Mouse (Mus musculus) thymus, postnatal 25 days (tissue): ENCODE results near the gene P2ry2.

Experiments used
- DNase-seq: peaks from one replicate; pipeline ENCODE4 v3.0.0; 2022

Gene P2ry2

DNA sequence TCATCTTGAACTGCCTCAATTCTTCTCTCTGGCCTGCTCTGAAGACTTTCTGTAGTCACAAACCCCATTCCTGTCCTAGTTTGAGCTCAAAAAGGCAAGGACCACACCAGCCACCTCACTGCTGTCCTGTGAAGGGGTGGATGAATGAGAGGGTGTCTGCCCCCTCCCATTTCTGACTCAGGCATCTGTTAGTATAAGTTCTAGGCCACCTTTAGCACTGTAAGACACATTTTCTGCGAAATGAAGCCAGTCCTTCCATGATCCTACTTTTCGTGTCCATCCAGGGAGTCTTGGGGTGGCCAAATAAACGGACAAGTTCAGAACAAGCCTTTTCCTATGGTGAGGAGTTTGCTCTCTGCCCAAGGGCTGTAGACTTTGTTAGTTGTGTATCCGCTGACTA lies at the start of gene P2ry2:
Gene P2ry2, minus strand, starts transcription at position 326 of the 400 bp plus-strand sequence.
- no peak for DNase-seq

DNA sequence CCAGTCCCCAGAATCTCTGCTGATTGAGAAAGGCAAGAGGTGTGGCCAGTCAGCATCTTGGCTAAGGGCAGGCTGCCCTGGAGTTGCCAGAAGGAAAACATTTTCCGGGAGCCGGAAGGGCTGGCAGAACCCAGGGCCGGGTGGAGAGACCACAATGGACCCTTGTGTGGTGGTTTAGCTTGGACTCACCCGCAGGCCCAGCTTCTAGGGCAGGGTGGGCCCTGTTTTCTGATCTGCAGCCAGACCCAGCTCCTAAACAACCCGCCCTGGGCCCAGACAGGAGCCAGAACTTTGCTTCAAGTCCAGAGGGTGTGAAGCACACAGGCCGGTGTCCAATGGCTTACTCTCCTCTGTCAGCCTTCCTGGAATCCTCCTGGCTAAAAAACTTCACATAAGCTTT lies 49.6 kb upstream of the P2ry2 start:
- DNase-seq, result no peak

DNA sequence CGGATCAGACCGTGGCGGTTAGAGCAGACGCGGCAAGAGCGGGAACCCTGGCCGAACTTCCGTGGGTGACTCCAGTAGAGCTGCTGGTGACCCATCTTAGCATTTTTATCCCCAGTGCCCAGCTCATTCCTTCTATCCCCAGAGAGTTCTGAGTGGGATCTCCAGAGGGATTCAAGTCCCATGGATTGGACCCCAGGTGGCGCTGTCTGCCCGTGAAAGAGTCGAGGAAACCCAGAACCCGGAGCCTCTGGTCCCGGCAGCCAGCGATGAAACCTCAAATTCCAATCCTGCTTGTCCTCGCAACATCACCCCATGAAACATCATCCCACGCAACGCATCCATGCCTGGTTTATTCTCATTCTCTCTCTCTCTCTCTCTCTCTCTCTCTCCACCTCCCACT lies 48.7 kb upstream of the P2ry2 start:
- peak; percentile 79 for DNase-seq

DNA sequence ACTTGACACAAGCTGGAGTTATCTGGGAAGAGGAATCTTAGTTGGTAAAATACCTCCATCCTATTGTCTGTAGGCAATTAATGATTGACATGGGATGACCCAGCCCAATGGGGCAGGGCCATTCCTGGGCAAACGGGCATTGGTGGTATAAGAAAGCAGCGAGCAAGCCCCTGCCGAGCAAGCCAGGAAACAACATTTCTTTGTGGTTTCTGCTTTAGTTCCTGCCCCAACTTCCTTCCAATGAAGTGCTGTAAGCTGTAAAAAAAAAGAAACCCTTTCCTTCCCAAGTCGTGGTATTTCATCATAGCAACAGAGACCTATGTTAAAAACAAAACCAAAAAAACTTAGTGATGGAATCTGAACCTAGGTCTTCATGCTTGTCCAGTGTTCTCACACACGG lies 47.8 kb upstream of the P2ry2 start:
- peak; percentile 42 for DNase-seq

DNA sequence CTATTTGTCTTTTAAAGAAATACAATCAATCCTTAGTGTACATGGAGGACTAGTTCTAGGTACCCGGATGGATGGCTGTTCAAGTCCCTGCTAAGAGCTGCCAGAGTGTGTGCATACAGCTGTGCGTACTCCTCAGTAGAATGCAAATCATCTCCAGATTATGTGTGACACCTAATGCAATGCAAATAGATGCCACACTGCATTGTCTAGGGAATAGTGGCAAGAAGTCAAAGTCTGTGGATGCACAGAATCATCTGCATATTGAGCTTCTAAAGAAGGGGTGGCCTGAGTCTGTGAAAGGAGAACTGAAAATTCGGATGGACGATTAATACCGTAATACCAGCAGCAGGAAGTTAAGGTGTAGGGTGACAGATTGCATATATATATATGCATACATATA lies 46.5 kb upstream of the P2ry2 start:
- no peak for DNase-seq

DNA sequence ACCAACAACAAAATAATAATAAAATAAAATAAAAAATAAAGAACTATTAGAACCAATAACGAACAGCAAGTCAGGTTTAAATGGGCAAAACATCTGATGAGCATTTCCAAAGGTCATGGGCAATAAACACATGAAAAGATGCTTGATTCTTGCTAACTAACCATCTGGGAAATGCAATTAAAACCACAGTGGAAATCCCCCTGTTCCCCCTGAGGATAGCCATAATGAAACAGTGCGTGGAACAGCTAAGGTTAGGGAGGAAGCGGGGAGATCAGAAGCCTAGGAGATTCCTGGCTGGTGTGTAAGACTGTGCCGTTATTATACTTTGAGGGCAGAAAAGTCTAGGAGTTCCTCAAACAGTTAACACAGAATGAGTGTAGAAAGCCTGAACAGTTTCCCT lies 44.6 kb upstream of the P2ry2 start:
- DNase-seq, result no peak

DNA sequence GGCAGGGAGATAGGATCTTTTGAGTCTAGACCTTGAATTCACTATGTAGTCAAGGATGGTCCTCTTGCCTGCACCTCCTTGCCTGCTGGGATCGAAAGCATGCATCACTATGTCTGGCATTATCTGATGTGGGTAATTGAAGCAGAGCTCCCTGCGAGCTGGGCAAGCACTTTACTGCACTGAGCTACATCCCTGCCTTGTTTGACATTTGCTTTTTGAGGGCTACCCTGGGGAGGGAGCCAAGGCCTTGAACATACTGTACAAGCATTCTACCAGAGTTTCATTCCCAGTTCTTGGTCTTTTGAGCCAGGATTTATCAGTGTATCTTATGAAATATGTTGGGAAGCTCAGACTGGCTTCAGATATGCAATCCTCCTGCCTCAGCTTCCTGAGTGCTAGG lies 40.5 kb upstream of the P2ry2 start:
- no peak for DNase-seq

DNA sequence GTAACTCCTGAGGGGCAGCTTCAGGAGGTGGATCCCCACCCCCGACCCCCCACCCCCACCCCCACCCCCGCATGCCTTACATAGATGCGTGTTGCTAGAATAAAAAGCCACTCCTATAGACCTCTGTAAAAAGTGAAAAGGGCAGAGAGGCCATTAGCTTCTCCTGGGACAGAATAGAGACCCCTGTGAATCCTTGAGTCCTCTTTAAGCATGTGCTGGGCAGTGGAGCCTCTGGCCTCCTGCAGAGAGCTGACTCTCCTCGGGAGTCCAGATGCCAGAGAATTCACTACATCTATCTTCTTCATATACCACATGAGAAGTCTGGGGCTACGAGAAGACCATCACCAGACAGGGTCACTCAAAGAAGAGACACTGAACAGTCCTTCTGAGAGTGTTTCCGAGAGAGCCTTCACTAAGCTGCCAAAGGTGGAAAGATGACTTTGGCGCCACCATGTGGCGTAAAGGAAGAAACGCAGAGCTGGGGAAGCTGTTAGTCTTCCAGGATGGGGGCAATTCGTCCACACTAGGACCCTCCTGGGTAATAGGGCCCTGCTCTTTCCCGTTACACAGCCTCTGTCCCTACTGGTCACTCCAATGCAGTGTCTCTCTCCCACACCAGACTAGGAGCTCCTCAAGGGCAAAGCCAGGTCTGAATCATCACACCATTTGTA lies 39.0 kb upstream of the P2ry2 start:
- peak; percentile 54 for DNase-seq

DNA sequence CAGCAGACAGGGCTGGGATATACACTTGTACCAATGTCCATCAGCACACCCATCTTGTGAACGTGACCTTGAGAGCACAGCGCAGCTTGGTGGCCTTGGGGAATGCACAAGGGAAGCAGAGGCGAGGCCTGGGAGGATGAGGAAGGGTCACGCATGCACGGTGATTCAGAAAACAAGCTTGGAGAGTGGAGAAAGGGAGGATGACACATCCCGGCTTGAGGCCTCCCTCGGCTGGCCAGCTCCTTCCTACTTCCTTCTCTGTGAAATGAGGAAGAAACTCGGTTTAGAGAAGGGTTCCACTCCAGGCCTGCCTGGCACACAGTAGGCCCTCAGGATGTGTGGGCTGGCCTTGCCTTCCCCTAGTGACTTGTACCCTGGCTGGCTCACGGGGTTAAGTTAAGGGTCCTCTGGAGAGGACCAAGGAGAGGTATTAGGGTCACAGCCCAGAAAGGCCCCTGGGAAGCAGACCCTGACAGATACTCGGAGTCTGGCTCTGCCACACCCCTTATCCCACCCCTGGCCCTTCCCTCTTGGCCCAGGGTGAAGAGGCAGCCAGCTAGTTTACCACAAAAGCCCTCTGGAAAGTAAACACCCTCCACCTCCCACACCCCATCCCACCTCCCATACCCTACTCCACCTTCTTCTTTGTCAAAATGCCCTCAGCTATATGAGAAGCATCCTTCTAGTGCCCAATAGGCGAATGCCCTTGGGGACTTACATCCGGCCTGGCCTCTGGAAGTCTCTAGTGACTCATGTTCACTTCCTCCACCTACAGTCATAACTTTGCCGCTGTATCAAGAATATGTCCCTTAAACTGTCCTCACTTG lies 38.3 kb upstream of the P2ry2 start:
- no peak for DNase-seq

DNA sequence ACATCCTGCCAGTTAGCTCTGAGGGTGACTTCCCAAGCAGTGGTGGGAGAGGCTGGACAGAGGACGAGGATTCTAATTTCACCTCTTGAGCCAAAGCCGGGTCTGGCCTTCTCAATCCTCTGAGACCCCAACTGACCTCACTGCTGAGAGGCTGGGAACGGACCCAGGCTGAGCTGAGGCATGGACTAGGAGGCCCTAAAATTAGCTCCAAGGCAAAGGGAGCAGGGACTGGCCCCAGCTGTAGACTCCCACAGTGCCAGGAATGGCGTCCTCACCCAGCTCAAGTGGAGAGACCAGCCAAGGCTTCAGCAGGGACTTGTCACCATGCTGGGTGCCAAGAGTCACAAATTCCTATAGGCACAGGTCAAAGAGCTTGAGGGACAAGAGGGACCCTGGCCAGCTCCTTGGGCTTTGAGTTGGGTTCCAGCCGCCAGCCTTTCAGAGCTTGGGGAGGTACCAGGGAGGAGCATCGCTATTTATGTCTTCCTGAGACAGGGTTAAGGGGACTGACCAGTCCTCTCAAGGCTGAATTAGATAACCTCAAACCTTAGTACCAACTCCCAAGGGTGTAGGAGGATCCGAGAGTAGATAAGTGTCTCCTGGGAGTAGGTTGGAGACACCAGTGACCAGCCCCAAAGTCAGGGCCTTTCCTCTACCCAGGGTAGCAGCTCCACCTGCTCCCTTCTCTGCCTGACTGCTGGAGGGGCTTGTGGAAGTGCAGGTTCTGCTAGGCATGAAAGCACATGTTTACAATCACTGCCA lies 36.8 kb upstream of the P2ry2 start:
- no peak for DNase-seq

DNA sequence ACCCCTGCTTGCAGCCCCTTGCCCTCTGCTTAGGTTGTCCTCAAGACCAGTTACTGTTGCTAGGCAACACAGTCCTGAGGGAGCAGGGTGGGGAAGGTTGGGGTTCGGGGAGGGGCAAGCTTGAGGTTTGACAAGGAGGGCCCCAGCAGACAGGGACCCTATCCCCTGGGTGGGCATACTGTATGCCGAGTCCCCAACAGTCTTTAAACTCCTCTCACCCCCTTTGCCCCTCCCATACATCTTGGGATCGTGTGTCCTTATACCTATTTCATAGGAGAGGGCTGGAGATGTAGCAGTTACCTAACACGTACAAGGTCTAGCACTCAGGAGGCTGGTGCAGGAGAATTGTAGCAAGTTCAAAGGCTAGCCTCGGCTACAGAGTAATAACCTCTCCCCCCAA lies 35.6 kb upstream of the P2ry2 start:
- DNase-seq, result no peak

DNA sequence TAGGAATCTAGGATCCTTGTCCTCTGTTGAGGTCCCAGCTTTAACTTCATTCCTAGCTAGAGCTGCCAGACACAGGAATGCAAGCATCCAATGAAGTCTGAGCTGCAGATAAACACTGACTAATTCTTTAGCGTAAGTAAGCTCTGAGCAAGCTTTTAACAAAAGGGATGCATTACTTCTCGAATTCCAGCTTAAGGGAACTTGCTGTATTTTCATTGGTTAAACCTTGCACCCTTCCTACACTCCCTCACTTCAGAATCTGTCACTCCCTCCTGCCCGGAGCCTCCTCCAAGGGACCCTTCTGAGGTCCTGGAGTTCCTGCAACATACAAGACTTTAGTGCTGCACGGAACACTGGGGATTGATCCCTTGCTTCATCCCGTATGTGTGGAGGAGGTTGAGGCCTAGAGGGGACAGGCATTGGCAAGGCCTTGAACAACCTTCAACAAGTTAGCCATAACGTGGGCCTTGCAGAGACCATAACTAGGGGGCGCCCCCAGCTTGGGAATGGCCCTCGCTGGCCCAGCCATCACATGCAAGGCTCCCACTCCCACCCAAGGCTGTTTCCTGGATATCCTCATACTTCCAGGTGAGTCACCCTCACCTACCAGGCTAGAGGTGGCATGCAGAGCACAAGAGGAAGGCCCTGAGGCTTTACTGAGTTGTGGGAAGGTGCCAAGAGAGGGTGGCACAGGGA lies 31.3 kb upstream of the P2ry2 start:
- no peak for DNase-seq

DNA sequence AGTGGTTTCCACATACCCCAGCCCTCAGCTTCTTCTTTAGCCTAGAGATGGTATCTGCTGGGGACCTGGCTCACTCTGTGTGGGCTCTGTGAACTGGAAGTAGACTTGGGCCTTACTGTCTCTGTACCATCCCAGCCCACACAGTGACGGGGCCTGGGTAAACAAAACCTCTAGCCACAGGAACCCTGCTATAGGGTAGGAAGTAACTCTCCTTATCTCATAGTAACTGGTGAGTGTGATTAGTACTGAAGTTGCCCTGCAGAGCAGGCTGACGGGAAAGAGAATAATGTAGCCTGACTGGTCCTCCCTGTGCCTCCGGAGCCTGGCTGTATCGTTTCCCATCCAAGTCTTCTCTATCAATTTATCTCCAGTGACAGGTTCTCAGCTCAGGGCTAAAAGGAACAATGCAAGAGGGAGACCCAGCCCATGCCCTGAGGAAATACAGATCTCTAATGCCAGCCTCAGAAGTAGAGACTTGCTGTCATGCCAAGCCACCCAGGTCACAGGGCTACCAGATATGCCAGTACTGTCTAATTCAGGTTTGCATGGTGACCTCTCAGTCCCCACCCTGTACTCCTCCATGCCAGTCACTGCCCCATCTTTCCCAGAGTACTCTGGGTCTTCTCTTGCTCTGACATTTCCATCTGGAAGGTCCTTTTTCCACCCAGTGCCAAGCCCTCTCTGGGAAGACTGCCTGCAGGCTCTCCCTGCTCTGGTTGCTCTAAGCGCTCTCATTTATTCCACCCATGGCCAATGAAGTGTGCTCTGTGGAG lies 29.5 kb upstream of the P2ry2 start:
- no peak for DNase-seq

DNA sequence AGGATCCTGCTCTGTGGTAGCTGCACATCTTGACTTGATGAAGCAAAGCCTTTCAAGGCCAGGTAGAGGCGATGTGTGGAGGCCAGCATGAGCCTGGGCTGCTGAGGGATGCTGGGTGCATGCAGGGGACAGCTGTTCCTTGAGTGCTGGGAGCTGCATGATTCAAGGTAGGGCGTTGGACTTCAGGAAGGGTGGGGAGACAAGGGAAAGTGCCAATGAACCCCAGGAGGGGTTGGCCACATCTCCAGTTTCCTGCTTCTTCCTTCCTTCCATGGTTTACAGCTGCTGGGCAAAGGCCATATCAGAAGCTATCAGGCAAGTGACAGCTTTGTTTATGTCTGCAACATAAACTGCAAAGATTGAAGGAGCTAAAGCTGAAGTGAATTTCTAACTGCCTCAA lies 28.9 kb upstream of the P2ry2 start:
- DNase-seq, result no peak

DNA sequence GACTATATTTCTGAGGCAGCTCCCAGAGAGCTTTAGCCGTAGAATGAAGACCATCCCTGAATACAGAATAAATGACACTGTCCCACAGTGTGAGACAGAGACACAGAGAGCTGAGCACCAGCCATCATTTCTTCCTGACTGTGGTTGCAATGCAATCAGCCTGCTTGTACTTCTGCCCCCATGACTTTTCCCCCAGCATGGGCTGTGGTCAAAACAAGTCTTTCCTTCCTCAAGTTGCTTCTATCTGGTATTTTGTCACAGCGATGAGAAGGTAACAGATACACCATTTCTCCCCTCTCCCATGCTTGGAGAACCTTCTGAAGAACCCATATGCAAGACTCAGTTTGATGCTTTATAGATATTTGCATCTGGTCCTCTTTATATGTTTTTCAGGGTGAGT lies 20.7 kb upstream of the P2ry2 start:
- no peak for DNase-seq

DNA sequence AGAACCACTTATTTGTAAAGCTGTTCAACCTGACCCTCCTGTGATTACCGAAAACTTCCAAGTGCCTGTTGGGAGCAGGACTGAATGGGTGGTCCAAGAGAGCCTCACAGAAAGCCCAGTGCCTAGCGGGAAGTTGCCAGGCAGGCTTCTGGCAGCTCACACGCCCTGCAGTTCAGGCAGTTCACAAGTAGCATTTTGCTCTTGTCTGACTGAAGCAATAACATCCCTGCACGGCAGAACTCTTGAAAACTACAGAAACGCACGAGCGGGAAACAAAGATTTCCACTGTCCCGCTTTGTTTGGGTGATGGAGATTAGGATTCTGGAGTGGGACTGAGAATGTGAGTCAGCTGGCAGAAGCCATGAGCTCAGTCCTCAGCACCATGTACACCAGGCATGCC lies 18.6 kb upstream of the P2ry2 start:
- DNase-seq, result no peak

DNA sequence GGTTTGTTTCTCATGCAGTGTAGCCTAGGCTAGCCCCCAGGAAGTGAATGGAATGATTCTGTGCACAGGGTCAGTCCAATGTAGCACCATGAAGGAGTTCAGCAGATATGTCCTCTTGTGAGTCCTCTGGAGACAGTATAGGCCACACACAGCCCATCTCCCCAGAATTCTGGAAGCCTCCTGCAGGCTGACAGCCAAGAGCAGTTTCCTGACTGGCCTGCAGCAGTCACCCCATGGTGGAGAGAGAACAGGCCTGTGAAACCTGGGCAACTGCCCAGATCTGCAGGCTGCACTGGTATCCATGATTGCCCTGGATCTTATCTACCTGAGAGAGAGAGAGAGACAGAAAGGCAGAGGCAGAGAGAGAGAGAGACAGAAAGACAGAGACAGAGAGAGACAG lies 18.1 kb upstream of the P2ry2 start:
- no peak for DNase-seq

DNA sequence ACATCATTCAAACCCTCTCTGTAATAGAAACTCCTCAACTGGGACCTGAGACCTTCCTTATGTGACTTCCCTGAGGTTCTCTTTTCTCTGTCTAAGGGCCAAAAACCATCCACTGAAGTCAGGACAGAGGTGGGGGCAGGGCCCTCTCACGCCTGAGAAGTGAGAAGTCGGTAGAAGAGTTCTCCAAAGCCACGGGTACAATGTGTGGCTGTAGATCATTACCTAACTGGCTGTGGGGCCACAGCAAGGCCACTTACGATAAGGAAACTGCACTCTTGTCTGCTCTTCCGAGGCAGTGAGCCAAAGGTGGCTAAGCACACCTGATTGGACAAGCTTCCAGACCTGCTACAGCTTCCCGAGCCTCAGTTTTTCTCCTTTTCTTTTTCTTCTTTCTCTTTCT lies 16.8 kb upstream of the P2ry2 start:
- DNase-seq, result no peak

DNA sequence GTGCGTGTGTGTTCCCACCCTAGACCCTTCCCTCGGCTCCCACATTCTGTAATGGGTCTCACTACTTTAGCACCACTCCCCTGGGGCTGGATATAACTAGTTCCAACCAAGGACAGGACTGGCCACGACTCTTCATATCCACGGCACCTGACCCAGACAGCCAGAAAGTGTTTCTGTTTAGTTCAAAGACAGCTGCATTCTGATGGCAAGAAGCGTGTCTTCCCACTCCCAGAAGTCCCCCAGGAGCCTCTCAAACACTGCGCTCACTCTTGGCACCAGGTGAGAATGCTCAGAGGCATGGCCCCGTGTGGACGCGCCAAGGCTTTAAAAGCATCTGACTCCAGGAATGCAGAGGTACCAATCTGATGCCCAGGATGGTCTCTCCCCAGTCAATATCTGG lies 16.3 kb upstream of the P2ry2 start:
- DNase-seq, result no peak

DNA sequence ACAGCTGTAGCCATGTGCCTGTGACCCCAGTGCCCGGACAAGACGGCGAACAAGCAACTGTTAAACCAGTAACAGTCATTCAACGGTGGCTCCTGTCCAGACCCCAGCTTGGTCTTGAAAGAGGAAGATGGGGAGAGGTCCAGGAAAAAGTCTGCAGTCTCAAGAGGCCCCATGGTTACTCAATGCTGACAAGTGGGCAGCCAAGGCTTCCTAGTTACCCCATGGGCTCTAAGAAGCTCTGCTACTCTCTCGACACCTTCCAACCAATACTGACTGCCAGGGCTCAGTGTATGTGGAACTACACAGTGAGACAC lies 15.7 kb upstream of the P2ry2 start:
- DNase-seq, result no peak

DNA sequence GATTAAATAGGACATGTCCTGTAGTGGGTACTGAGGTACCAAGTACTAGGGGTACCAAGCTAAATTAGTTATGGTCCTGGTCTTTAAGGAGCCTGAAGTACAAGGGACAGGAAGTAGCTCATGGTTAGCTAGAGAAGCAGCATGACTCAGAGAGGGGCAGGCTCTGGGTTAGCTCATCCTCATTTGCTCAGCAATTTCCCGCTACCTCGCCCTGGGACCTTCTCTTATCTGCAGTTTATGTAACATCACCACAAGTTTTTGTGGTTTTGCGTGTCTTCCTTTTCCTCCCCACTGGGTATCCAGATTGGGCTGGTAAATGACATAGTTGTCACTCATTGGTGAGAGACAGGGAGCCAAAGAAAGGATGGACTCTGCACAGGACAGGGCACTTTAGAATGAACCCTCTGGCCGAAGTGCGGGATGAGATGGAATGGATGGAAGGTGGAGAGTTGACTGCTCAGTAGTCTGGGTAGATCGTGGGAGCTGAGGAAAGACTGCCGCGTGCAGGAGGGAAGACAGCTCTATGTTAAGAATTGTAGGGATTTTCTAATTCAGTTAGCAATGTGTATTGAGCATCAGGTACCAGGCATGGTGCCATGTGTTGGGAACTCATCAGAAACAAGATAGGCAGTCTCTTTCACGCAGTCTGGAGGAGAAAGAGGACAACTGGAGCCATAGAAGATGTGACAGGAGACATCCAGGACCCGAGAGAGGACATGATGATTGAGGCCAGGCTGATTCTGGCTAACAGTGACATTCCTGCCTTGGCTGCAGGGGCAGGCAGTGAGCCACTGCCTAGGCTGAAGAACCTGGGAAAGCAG lies 15.2 kb upstream of the P2ry2 start:
- DNase-seq, result no peak

DNA sequence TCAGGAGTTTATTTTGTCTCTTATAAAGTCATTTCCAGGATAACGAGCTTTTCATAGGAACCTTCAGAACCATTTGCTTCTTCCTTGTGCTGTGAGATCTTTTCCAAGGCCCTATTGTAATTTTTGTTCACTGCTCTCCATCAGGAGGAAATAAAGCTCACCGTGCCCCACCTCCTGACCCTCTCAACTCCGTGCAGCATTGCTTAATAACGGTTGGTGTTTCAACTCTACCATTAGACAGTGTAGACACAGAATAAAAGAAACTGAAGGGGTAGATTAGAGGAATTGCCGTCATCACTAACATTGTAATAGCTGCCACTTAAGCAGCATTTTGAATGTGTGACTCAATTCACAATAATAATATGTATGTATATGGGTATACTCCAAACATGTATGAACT lies 14.2 kb upstream of the P2ry2 start:
- DNase-seq, result no peak
